Mouse (Mus musculus) bone marrow macrophage, adult 2 months (primary cell): ENCODE results near the gene Fgfr2. TPM values are rescaled to one million over a fixed set of nuclear protein-coding genes. Genes with fewer than 3 reads are reported as not detected.
A peak's percentile ranks its signal among the peaks of the same experiment; 100 is the strongest.

ENCODE experiments used
- H3K27ac ChIP-seq: 2 replicates; pipeline ENCODE4 v1.5.1; 2012; ENCODE audit warnings: low read depth, low read length; ENCODE audit not compliant: insufficient read depth
- H3K4me1 ChIP-seq: 2 replicates; pipeline ENCODE4 v1.6.1; 2012; ENCODE audit warnings: low read length; ENCODE audit not compliant: control insufficient read depth, insufficient read depth
- H3K4me3 ChIP-seq: 2 replicates; pipeline ENCODE4 v1.5.1; 2012; ENCODE audit warnings: mild to moderate bottlenecking, low read length, moderate library complexity; ENCODE audit not compliant: insufficient read depth
- CTCF ChIP-seq: IDR thresholded peaks from 2 replicates; pipeline ENCODE4 v1.5.1; 2012; ENCODE audit warnings: low read depth, mild to moderate bottlenecking, low read length, moderate library complexity
- POLR2A ChIP-seq: IDR thresholded peaks from 2 replicates; pipeline ENCODE4 v1.6.1; 2012; ENCODE audit warnings: mild to moderate bottlenecking, low read depth, low read length, borderline replicate concordance
- polyA plus RNA-seq: library from polyadenylated mRNA; stranded (reverse); fragments of >200 nt; gene quantifications from 2 replicates; pipeline ENCODE4 v1.2.4, GENCODE M21; 2012; ENCODE audit not compliant: missing spikeins, insufficient read depth, insufficient read length

The Fgfr2 gene
- polyA plus RNA-seq, 1 experiment = 0.27 TPM

DNA sequence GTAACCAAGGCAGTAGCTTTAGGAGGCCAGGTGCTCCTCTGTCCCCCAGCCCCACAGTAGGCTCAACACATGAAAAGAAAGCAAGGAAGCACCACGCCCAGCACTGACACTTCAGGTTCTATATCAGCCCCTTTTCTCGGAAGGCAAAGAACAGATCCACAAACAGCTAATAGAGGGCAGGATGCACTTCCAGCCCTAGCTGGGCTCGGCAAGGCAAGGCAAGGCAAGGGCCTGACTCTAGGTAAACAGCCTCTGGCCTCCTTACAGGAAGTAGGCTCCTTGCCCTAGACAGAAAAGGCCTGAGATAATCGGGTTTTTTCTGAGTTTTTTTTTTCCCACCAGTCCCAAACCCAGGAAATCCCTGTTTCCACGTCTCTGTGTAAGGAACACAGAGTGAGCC lies 433.4 kb downstream of the Fgfr2 start:
- Histone ChIP-seq H3K4me1 (peaks cover 67% of the 10 kb centered on the region), H3K27ac (no peak overlapping the region), H3K4me3 (no peak overlapping the region)

DNA sequence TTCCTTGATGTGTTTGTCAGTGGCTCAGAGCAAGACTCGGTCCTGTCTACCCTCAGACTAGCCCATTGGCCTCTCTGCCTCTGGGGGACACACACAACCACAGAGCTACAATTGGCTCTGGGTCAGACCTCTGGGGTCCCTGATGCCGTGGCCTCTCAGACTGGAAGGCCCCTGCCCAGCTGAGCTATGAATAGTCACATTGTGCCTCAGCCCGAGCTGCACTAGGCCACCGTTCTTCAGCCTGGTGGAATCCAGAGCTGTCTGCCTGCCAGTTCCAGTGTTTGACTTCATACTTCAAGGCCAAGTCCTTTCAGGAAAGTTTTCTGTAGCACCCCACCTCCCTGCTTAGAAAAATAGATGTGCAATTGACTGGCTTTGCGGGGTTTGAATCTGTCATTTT lies 434.4 kb downstream of the Fgfr2 start:
- Histone ChIP-seq H3K27ac (peak overlapping the region; percentile 97), H3K4me3 (no peak overlapping the region), H3K4me1 (peaks cover 71% of the 10 kb centered on the region)
- TF ChIP-seq CTCF (no peak), POLR2A (no peak)

More for the DNA sequence above, 433.4 kb downstream of the Fgfr2 start:
- no peak for TF ChIP-seq CTCF

DNA sequence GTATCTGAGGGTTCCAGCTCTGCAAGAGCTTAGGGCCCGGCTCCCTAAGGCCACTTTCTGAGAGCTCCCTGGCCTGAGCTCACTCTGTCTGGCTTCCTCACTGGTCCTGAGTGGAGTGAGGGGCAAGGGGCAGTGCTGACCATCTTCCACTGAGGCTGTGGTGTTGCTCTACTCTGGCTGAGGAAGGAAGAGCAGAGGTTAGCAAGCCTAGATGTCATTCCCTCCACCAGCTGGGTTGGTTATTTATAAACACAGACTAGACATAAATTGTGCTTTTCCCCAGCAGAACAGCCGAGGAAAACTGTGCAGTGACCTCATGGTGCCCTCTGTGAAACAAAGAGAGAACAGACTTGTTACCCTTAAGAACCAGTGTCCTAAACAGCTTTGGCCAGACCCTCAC lies 435.3 kb downstream of the Fgfr2 start:
- no peak overlapping the region for H3K4me3 ChIP-seq
- H3K4me1 ChIP-seq = peaks cover 77% of the 10 kb centered on the region
- TF ChIP-seq CTCF = no peak
- no peak for TF ChIP-seq POLR2A
- peak overlapping the region; percentile 97 for H3K27ac ChIP-seq

DNA sequence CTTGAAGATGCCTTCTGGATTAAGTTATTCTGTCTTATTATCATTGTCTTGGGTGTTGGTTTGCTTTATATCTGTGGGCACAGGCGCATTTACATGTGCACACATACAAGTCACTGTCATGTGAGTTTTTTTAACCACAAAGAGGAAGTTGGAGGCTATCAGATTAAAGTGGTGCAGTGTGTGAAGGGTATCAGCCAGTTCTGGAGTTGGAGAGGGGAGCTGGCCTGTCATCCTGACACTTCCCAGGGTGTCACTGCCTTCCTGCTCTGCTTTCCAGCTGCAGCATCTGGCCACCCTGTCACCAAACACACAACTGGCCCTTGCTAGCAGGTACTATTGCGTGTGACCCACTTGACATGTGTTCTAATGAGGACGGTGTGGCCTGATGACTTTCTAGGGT lies 436.6 kb downstream of the Fgfr2 start:
- H3K4me1 ChIP-seq = peaks cover 68% of the 10 kb centered on the region
- H3K4me3 ChIP-seq = peak overlapping the region; percentile 14
- peak overlapping the region; percentile 97 for H3K27ac ChIP-seq
- TF ChIP-seq CTCF = no peak
- TF ChIP-seq POLR2A = no peak

DNA sequence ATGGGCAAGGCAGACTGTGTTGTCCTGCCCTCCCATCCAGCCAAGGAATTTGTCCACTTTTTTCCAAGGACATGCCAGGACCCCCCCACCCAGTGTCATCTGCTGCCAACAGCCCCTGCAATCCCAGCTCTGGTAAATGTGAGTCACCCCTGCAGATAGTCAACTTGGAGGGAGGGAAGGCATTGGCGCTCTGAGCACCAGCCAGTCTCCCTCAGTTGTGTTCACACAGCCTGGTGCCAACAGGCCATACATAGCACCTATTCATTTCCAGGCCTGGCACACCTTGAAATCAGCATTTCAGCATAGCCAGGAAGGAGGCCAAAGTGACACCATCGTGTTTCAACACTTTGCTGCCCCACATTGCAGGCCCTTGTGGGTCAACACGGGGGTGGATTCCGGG lies 439.2 kb downstream of the Fgfr2 start:
- TF ChIP-seq POLR2A (no peak), CTCF (no peak)
- H3K4me3 ChIP-seq = no peak overlapping the region
- peaks cover 46% of the 10 kb centered on the region for H3K4me1 ChIP-seq
- H3K27ac ChIP-seq = no peak overlapping the region

DNA sequence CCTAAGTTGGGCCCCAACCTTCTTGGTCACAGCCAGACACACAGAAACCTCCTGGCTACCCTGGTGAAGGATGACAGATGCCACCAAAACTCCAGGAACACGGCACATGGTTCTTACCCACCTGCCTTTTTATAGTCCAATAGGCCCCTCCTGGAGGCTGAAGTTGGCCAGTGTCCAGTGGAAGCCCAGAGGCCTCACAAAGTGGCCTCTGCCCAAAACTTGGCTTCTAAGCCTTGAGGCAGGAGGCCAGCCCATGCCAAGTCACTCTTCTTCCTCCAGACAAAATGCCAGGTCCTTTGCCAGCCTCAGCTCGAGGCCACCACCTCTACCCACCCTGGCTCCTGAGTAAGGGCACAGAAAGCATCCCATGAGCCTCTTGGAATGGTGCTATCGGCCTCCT lies 440.2 kb downstream of the Fgfr2 start:
- H3K4me3 ChIP-seq = no peak overlapping the region
- no peak overlapping the region for H3K27ac ChIP-seq
- peaks cover 36% of the 10 kb centered on the region for H3K4me1 ChIP-seq
- no peak for TF ChIP-seq POLR2A
- no peak for TF ChIP-seq CTCF

DNA sequence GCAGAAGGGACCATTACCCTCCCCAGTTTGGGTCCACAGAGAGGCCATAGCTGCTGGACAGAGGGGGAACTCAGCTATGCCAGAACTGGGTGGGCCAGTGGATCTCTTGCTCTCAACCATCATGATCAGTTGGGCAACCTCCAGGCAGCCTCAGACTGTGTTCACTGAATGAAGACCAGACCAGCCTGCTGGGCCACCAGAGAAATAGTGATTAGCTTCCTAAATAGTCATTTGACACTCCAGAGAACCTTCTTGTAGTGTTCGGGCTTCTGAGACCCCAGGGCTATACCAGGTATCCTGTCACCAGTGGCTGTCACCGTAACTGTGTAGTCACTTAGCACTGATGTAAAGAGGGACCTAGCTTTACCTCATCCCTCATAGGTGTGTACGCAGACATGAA lies 440.8 kb downstream of the Fgfr2 start:
- no peak overlapping the region for H3K27ac ChIP-seq
- no peak overlapping the region for H3K4me3 ChIP-seq
- peaks cover 30% of the 10 kb centered on the region for H3K4me1 ChIP-seq
- TF ChIP-seq POLR2A = no peak
- TF ChIP-seq CTCF = no peak

DNA sequence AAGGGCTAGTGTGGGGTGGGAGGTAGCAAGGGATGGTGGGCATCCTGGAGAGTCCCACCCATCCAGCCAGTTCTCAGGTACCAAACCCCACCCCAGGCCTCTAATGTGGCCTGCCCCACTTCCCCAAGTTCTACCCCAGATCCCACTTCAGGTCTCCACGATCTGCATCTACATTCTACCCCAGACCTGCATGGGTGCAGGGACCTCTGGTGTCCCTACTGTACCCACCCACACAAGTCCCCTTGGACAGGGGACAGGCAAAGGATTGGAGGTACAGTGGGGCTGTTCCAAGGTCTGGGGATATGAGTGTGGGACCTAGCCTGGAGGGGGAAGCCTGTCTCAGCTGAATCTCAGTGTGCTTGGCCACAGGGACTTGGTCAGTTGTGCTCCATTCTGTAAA lies 441.3 kb downstream of the Fgfr2 start:
- H3K27ac ChIP-seq = no peak overlapping the region
- no peak overlapping the region for H3K4me3 ChIP-seq
- TF ChIP-seq POLR2A (no peak), CTCF (no peak)
- H3K4me1 ChIP-seq = peaks cover 25% of the 10 kb centered on the region

DNA sequence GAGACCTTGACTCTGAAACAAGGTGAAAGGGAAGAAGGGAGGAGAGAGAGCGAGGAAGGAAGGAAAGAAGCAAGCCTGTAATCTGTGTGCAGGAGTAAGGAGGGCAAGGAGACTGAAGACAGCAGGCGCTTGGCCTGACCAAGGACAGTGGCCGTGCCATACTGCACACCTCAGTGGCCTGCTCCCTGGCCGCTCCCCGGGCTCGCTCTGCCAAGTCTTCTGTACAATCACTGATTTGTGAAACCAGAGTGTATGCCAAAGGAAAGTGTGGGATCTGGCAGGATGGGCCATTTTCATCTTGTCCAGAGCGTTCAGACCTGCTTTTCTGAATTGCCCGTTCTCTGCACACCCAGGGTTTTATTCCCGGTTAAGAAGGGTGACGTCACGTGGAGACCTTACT lies 441.9 kb downstream of the Fgfr2 start:
- no peak for TF ChIP-seq CTCF
- no peak for TF ChIP-seq POLR2A
- Histone ChIP-seq H3K4me3 (no peak overlapping the region), H3K4me1 (peaks cover 22% of the 10 kb centered on the region), H3K27ac (no peak overlapping the region)

DNA sequence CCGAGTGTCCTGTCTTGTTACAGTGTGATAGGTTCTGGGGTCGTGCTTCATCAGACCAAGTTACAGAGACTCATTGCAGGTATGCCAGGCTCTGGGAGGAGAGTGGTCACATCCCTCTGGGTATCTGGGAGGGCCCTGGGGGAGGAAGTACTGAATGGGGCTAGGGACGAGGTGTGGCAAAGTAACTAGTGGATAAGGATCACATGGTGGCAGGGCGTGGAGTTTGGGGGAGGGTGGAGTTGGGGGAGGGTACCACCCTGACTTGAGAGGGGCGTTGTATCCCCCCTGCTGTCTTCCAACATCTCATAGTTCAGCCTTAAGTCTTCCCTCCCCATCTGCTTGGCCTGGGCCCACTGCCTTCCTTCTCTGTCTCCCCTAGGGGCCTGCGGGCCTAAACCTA lies 443.6 kb downstream of the Fgfr2 start:
- TF ChIP-seq POLR2A (no peak), CTCF (no peak)
- H3K4me1 ChIP-seq = peaks cover 14% of the 10 kb centered on the region
- no peak overlapping the region for H3K4me3 ChIP-seq
- H3K27ac ChIP-seq = no peak overlapping the region

DNA sequence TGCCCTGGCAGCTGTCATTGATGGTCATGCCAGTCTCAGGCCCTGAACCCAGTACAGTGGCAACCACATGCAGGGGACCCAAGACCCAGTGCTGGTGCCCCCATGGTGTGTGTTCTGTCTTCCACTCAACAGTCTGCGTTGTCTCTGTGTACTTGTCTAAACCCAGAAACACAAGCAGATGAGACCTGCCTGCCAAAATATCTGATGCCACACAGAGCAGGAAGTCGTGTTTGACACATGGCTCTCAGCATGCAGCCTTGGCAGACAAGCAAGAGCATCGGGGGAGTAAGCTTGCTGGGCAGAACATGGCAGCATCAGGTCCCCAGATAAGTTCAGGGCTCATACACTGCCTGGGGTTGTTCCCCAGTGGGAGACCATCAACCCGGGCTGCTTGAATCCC lies 444.0 kb downstream of the Fgfr2 start:
- Histone ChIP-seq H3K4me3 (no peak overlapping the region), H3K4me1 (peaks cover 14% of the 10 kb centered on the region), H3K27ac (no peak overlapping the region)
- TF ChIP-seq CTCF = no peak
- no peak for TF ChIP-seq POLR2A
